Mouse (Mus musculus) spleen, adult 2 months (tissue): ENCODE data around the gene Dbnl. TPM values are rescaled to one million over a fixed set of nuclear protein-coding genes. Genes with fewer than 3 reads are reported as not detected.

Source experiments
- DNase-seq, 2 experiments: peaks; one replicate each; pipeline versions ENCODE4 v3.0.0 to v3.0.0-alpha.2; 2012 to 2021; ENCODE audit warnings: low spot score in 2 of 2, low read depth in 1 of 2
- H3K27ac ChIP-seq: fragments of 200-500 bp; 2 replicates; pipeline ENCODE4 v1.5.1; 2012; ENCODE audit warnings: low read length, inconsistent platforms; ENCODE audit not compliant: insufficient read depth
- H3K27me3 ChIP-seq: fragments of 200-500 bp; 2 replicates; pipeline ENCODE4 v1.6.1; 2012; ENCODE audit warnings: mild to moderate bottlenecking, moderate library complexity, low read length, inconsistent platforms; ENCODE audit not compliant: control insufficient read depth, insufficient read depth
- H3K36me3 ChIP-seq: fragments of 200-500 bp; 2 replicates; pipeline ENCODE4 v1.6.1; 2012; ENCODE audit warnings: mild to moderate bottlenecking, low read length, inconsistent platforms; ENCODE audit not compliant: control insufficient read depth, insufficient read depth
- H3K4me1 ChIP-seq: fragments of 200-500 bp; 2 replicates; pipeline ENCODE4 v1.6.1; 2011; ENCODE audit warnings: inconsistent platforms; ENCODE audit not compliant: control insufficient read depth, insufficient read depth, insufficient read length
- H3K4me3 ChIP-seq: fragments of 200-500 bp; 2 replicates; pipeline ENCODE4 v1.5.1; 2011; ENCODE audit warnings: mild to moderate bottlenecking, inconsistent platforms; ENCODE audit not compliant: insufficient read depth, insufficient read length; ENCODE audit errors: extremely low read depth
- CTCF ChIP-seq: fragments of 200-500 bp; IDR thresholded peaks from 2 replicates; pipeline ENCODE4 v1.5.1; 2011; ENCODE audit warnings: mild to moderate bottlenecking, inconsistent platforms; ENCODE audit not compliant: insufficient read depth, insufficient read length, insufficient replicate concordance; ENCODE audit errors: extremely low read depth
- POLR2A ChIP-seq: fragments of 200-500 bp; IDR thresholded peaks from 2 replicates; pipeline ENCODE4 v1.6.1; 2011; ENCODE audit warnings: low read depth, low read length, inconsistent platforms
- WGBS: fragments of 180-500 bp; shearing (Covaris S2); methylation state at CpG from one replicate; pipeline ENCODE4 v1.1.7; 2018; 5-methylcytosine and 5-hydroxymethylcytosine counted together
- polyA plus RNA-seq: library from polyadenylated mRNA; depleted of rRNA; stranded (reverse); fragments of >200 nt; gene quantifications from 2 replicates; pipeline ENCODE4 v1.2.3, GENCODE M21; 2012

Dbnl gene
- polyA plus RNA-seq, 1 experiment: 104 TPM

DNA sequence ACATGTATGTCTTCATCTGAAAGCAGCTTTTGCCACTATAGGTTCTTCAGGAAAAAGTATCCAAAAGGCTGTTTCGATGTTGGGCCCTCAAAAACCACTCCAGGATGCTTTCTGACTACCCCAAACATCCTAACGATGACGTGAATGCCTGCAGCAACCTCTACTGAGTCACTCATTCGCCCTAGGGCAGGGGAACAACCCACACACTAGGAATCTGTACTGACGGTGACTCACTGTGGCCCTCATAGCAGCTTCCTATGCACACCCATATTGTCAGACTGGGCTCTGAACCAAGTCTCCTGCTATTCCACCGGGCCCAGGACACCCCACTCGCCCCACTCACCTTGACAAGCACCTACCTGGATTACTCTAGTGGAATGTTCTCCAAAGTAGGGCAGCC lies 46.8 kb downstream of the Dbnl start:
- peaks cover 9% of the 10 kb centered on the region for H3K4me1 ChIP-seq
- no peak overlapping the region for H3K4me3 ChIP-seq
- DNase-seq: no peak
- no peaks in the 10 kb centered on the region for H3K27me3 ChIP-seq
- WGBS: 67% methylated on average over 7 of the region's 7 CpGs
- H3K36me3 ChIP-seq: peaks cover 19% of the 10 kb centered on the region
- TF ChIP-seq POLR2A: no peak
- no peak for TF ChIP-seq CTCF
- H3K27ac ChIP-seq: peak overlapping the region; percentile 44; the same call in 1 of the 2 replicates

DNA sequence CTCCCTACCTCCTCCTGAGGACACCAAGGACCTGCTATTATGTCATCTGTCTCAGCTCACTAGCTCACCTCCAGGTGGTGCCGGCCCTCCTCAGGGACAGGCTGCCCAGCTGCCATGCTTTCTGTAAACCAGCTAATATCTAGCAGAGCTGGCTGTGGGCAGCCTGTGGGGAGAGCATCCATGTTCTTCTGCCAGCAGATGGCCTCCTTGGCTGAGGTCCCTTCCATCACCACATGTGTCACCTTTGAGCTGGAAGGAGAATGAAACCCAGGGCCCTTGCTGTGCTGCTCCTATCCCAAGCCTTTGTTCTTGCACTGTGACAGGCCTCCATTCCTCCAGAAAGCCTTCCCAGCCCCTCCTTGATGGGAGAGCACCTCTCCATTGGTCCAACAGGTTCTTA lies 47.8 kb downstream of the Dbnl start:
- Histone ChIP-seq H3K27ac (no peak overlapping the region), H3K27me3 (no peaks in the 10 kb centered on the region), H3K36me3 (peaks cover 14% of the 10 kb centered on the region), H3K4me1 (peaks cover 7% of the 10 kb centered on the region; the same call in 1 of the 2 replicates), H3K4me3 (no peak overlapping the region)
- DNase-seq: no peak
- 57% methylated on average over 1 of the region's 1 CpGs for WGBS
- no peak for TF ChIP-seq CTCF
- TF ChIP-seq POLR2A: no peak

DNA sequence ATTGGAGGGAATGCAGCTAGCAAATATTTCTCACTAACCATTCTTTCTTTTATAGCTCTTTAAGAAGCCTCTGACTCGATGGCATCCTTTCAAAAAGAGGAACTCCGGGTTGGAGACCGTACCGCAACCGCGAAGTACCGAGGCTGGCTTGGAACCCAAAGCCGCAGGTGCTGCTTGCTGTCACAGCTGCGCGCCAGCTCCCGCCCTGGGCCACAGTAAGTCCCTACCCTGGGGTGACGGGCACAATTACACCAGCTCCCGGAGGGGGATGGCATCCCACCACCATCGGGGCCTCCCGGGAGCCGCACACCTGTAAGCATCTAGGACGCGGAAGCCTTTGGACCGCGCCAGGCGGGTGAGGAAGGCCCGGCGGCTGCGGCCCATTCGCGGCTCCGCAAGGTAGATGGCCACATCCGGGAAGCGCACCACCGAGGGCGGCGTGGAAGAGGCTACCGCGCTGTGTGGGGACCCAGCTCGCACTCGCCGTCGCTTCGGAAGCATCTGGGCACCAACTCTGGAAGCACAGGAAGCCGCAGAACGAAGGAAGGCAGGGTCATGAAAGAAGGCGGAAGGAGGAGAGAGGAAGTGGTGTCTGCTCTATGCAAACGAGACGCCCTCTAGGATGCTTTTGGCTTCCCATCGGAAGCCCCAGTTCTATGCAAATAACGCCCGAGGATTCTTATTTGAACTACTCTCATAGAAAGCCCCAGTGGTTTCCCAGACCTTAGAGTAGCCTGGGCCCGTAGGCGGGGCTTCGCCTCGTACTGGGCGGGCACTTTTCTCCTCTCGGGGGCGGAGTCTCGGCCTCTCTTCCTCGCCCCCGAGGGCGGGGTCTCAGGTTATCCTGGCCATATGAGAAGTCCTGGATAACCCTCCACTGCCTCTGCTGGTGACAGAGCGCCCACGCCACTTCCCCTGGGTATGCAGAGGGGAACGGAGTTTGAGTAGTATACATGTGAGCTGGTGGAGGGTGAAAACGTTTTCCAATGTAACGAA lies 49.3 kb downstream of the Dbnl start, which contains the start of gene Polm:
Gene Polm, minus strand, starts transcription at position 766 of the 996 bp plus-strand sequence.
- peak; percentile 79 to 87 for DNase-seq
- peaks cover 7% of the 10 kb centered on the region; the same call in 1 of the 2 replicates for H3K4me1 ChIP-seq
- 1% methylated on average over 63 of the region's 63 CpGs for WGBS
- TF ChIP-seq CTCF (peak; percentile 21; the same call in 1 of the 2 replicates), POLR2A (peak; percentile 35; the same call in 1 of the 2 replicates)
- H3K36me3 ChIP-seq: peaks cover 9% of the 10 kb centered on the region
- no peaks in the 10 kb centered on the region for H3K27me3 ChIP-seq
- H3K4me3 ChIP-seq: peak within 1 kb of the TSS; percentile 82
- peak within 1 kb of the TSS; percentile 89 for H3K27ac ChIP-seq

DNA sequence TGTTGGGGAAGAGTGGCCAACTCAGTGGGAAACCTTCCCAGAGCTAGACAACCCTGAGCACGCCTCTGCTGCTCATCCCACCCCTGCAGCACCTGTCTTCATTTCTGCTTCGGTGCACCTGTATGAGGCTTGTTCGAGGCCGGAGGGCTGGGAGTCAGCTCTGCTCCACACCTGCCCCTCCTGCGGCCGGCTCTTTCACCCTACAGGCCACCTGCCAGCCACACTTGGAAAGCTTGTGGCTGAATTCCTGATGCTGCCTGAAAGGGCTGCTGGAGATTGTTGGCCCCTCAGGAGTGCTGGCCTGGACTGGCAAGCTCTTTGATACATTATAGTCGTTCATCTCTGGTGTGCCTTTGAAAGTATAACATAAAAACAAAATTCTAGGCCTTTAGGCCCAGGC lies 52.1 kb downstream of the Dbnl start:
- H3K4me3 ChIP-seq: no peak overlapping the region
- H3K4me1 ChIP-seq: peaks cover 3% of the 10 kb centered on the region; the same call in 1 of the 2 replicates
- TF ChIP-seq POLR2A: no peak
- TF ChIP-seq CTCF: no peak
- no peaks in the 10 kb centered on the region for H3K27me3 ChIP-seq
- no peak overlapping the region for H3K27ac ChIP-seq
- DNase-seq: no peak
- H3K36me3 ChIP-seq: peaks cover 1% of the 10 kb centered on the region
- 90% methylated on average over 7 of the region's 7 CpGs for WGBS

DNA sequence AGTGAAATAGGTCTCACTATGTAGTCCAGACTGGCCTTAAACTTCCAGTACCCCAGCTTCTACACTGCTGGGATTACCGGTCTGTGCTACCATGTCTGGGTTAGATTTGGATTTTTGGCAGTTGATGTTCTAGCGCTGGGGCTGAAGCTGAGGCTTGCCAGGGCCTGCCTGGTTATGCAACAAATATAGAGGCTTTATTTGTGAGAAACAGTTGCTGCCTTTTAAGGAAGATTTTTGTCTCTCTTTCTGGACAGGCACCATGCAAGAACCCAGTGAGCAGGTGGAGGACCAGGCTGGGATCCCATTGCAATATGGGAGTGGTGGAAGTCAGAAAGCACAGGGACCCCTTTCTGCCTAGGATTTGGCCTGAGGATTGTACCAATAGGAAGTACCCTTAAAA lies 53.5 kb downstream of the Dbnl start:
- no peaks in the 10 kb centered on the region for H3K27me3 ChIP-seq
- no peak overlapping the region for H3K4me3 ChIP-seq
- H3K27ac ChIP-seq: no peak overlapping the region
- 97% methylated on average over 2 of the region's 2 CpGs for WGBS
- TF ChIP-seq POLR2A (no peak), CTCF (no peak)
- no peak for DNase-seq
- no peaks in the 10 kb centered on the region for H3K36me3 ChIP-seq
- no peaks in the 10 kb centered on the region for H3K4me1 ChIP-seq

DNA sequence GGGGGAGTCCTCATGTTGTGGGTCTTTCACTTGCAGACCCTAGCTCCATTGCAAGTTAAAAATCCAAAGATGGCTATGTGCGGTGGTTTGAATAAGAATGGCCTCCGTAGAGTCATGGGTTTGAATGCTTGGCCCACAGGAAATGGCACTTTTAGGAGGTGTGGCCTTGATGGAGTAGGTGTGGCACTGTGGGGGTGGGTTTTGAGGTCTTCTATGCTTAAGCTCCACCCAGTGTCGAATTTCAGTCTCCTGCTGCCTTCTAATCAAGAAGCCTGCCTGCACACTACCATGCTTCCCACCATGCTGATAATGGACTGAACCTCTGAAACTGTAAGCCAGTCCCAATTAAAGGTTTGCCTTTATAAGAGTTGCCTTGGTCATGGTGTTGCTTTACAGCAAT lies 54.8 kb downstream of the Dbnl start:
- H3K27me3 ChIP-seq: no peaks in the 10 kb centered on the region
- TF ChIP-seq POLR2A (no peak), CTCF (no peak)
- H3K4me3 ChIP-seq: no peak overlapping the region
- WGBS: 82% methylated on average over 3 of the region's 3 CpGs
- H3K27ac ChIP-seq: no peak overlapping the region
- H3K36me3 ChIP-seq: no peaks in the 10 kb centered on the region
- no peaks in the 10 kb centered on the region for H3K4me1 ChIP-seq
- DNase-seq: no peak
